Mouse (Mus musculus): ENCODE measurements around the gene Eef1a1.

DNA sequence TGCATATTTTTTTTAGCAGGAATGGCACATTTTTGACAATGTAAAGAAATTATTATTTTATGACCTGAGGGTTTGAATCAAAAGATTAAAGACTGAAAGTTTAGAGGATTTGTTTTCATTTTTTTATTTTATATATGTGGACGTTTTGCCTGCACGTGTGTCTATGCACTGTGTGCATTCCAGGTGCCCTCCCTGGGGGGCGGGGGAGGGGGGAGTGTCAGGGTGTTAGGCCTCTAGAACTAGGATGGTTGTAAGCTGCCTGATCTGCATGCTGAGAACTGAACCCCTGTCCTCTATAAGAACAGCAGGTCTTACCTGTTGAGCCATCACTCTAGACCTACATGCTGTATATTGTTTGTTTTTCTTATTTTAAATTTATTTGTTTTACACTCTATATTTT, 4.3 kb downstream of the Eef1a1 start:
- TF ChIP-seq CTCF (IDR thresholded peaks at IDR 0.05; ENCODE audit: control insufficient read depth, insufficient read depth, low read length), result no peak
- TF ChIP-seq POLR2A (IDR thresholded peaks at IDR 0.05; ENCODE audit: borderline replicate concordance, control insufficient read depth, low read depth, low read length), result no peak

All from bone marrow, adult 2 months (tissue).